Mouse (Mus musculus) lung, postnatal 0 days (tissue): ENCODE measurements at regions not wholly inside any gene's neighbourhood (a gene's known extent, or its start where the extent isn't known, plus 50 kb on each side); places are given as distances from the start of the nearest gene placed in this dataset.

Source experiments
- ATAC-seq: fragments of 200-750 bp; cut with Nextera tagmentation; 2 replicates; pipeline ENCODE4 v1.8.0; 2017; ENCODE audit warnings: moderate library complexity
- DNase-seq: peaks from one replicate; pipeline ENCODE4 v3.0.0-alpha.2; 2016; ENCODE audit warnings: low spot score
- H3K27ac ChIP-seq: fragments of 300-500 bp; sonication (generic); 2 replicates; pipeline ENCODE4 v1.5.1; 2014; ENCODE audit warnings: antibody characterized with exemption, mild to moderate bottlenecking, low read length, mixed read lengths
- H3K27me3 ChIP-seq: fragments of 300-500 bp; sonication (generic); replicated peaks from 2 replicates; pipeline ENCODE4 v1.6.1; 2014; ENCODE audit warnings: low read length, mixed read lengths; ENCODE audit not compliant: insufficient read depth
- H3K36me3 ChIP-seq: fragments of 300-500 bp; sonication (generic); 2 replicates; pipeline ENCODE4 v1.6.1; 2014; ENCODE audit warnings: low read length, mixed read lengths; ENCODE audit not compliant: insufficient read depth
- H3K4me1 ChIP-seq: fragments of 300-500 bp; sonication (generic); 2 replicates; pipeline ENCODE4 v1.6.1; 2014; ENCODE audit warnings: antibody characterized with exemption, low read depth, low read length, mixed read lengths; ENCODE audit not compliant: insufficient read depth
- H3K4me2 ChIP-seq: fragments of 300-500 bp; sonication (generic); replicated peaks from 2 replicates; pipeline ENCODE4 v1.6.1; 2014; ENCODE audit warnings: low read depth, mild to moderate bottlenecking, low read length, moderate library complexity, mixed read lengths
- H3K4me3 ChIP-seq: fragments of 300-500 bp; sonication (generic); 2 replicates; pipeline ENCODE4 v1.5.1; 2014; ENCODE audit warnings: low read depth, low read length
- H3K9ac ChIP-seq: fragments of 300-500 bp; sonication (generic); replicated peaks from 2 replicates; pipeline ENCODE4 v1.6.1; 2014; ENCODE audit warnings: low read depth, mild to moderate bottlenecking
- H3K9me3 ChIP-seq: fragments of 300-500 bp; sonication (generic); 2 replicates; pipeline ENCODE4 v1.6.1; 2016; ENCODE audit warnings: low read length, mixed read lengths
- CTCF ChIP-seq: IDR thresholded peaks from 2 replicates; pipeline ENCODE4 v1.5.1; 2016; ENCODE audit warnings: antibody characterized with exemption, mild to moderate bottlenecking
- EP300 ChIP-seq: IDR thresholded peaks from 2 replicates; pipeline ENCODE4 v1.6.1; 2016; ENCODE audit warnings: antibody characterized with exemption, mild to moderate bottlenecking, control low read depth
- WGBS: fragments of 180-500 bp; shearing (Covaris S2); extraction: QIAGEN DNeasy Blood & Tissue Kit; methylation state at CpG from one replicate; pipeline ENCODE4 v1.1.7; 2014; 5-methylcytosine and 5-hydroxymethylcytosine counted together

DNA sequence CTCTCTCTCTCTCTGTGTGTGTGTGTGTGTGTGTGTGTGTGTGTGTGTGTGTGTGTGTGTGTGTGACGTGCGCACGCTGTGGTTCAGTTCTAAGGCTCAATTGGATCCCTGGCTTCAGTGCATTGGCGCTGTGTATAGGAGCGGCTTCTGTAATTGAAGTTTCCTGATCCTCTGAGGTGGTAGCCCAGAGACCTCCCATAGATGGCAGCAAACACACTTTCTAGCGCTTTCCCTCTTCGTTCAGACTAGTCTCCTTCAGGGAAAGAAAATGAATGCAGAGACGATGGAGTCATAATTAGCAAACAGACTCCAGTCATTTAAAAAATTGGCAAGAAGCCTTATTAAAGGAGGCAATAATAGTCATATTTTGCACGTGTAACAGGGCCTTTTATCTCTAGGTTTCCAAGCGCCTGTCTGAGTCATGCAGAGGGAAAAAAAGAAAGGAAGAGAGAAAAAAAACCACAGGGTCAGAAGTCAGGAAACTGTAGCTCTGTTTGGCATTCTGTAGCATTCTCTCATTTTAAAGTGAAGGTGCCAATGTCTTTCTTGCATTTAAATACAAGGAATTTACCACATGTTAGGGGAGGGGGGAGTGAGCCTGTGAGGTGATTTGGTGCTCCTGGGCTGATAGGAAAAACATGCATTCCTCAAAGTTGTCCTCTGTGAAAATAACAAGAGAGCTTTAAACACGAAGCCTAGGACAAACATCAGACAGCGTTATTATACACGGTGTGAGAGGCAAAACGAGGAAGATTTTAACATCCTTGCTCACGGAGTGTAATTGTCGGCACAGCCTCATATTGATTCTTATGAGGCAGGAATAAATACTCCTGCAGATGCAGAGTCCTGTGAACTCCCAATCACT is 439.4 kb upstream of the Kif2a start:
- Histone ChIP-seq H3K4me2 (peak overlapping the region; percentile 29), H3K27ac (no peak overlapping the region), H3K4me1 (0 out of 2 replicates have a peak, but pooled peaks cover 3% of the 10 kb centered on the region), H3K36me3 (no peaks in the 10 kb centered on the region), H3K27me3 (no peaks in the 10 kb centered on the region), H3K9me3 (no peaks in the 10 kb centered on the region), H3K9ac (no peak overlapping the region), H3K4me3 (no peak overlapping the region)
- TF ChIP-seq CTCF (peak; percentile 87), EP300 (peak; percentile 64)
- DNase-seq (peak; percentile 91), ATAC-seq (peak; percentile 94)
- 13% methylated on average over 16 of the region's 16 CpGs for WGBS

DNA sequence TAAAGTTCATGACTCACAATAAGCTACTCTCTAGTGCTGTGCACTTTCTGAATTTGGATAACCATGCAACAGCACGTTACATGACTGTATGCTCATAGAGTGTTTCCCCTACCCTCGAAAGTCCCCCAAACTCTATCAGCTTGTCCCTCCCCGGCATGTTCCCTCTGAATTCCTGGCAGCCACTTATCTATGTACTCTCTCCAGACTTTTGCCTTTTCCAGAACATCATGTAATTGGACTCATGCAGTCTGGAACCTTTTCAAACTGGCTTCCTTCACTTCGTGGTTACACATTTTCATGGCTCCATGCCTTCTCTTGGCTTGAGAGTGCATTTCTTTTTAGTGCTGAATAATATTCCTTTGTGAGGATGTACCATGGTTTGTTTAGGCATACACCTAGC is 436.8 kb upstream of the Kif2a start:
- 53% methylated on average over 4 of the region's 4 CpGs for WGBS
- no peak; the same call in 1 of the 2 replicates for ATAC-seq

DNA sequence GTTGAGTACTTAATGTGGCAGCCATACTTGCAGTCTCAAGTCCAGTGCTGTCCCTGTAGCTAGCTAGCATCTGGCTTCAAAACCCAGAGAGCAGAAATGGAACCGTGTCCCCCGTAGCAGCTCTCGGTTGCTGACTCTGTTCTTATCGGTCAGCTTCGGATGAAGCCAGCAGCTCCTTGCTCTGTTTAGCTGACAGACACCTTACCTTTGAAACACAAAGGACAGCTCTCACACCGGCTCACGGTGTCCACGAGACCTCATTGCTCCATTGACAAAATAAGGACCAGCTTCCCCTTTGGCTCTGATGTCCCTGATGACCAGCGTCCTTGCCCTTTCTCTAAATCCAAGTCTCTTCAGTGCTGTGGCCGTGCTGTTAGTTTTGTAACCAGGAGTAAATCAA is 435.3 kb upstream of the Kif2a start:
- Histone ChIP-seq H3K36me3 (no peaks in the 10 kb centered on the region), H3K9me3 (no peaks in the 10 kb centered on the region), H3K4me3 (no peak overlapping the region), H3K27ac (no peak overlapping the region), H3K27me3 (no peaks in the 10 kb centered on the region), H3K4me2 (no peak overlapping the region), H3K4me1 (0 out of 2 replicates have a peak, but pooled peaks cover 3% of the 10 kb centered on the region), H3K9ac (no peak overlapping the region)
- 74% methylated on average over 10 of the region's 10 CpGs for WGBS
- TF ChIP-seq EP300 = no peak
- no peak for TF ChIP-seq CTCF
- DNase-seq (no peak), ATAC-seq (no peak)

More for the DNA sequence above, 436.8 kb upstream of the Kif2a start:
- Histone ChIP-seq H3K27me3 (no peaks in the 10 kb centered on the region), H3K4me3 (no peak overlapping the region), H3K4me1 (0 out of 2 replicates have a peak, but pooled peaks cover 3% of the 10 kb centered on the region), H3K9ac (no peak overlapping the region), H3K9me3 (no peaks in the 10 kb centered on the region), H3K36me3 (no peaks in the 10 kb centered on the region), H3K27ac (no peak overlapping the region), H3K4me2 (no peak overlapping the region)
- TF ChIP-seq EP300 (no peak), CTCF (no peak)
- DNase-seq = no peak

DNA sequence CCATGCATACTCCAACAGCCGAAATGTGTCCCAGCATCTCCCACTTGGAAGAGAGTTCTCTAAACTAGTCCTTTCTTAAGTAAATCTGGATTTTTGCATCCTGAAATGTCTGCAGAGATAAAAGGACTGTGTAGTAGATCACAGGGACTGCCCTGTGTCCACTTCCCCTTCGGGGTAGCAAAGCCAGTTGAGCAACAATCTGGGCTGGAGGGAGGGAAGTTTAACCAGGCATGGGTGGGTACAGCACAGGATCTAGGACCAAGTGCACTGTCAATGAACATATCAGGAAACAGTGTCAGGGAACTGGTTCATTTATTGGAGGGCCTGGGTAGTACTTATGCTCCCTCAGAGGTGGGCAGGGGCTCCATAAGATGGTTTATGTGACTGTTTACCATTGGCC is 434.5 kb upstream of the Kif2a start:
- TF ChIP-seq CTCF (no peak), EP300 (no peak)
- Histone ChIP-seq H3K27me3 (no peaks in the 10 kb centered on the region), H3K27ac (no peak overlapping the region), H3K9me3 (no peaks in the 10 kb centered on the region), H3K36me3 (no peaks in the 10 kb centered on the region), H3K4me2 (no peak overlapping the region), H3K4me3 (no peak overlapping the region), H3K4me1 (0 out of 2 replicates have a peak, but pooled peaks cover 1% of the 10 kb centered on the region), H3K9ac (no peak overlapping the region)
- WGBS = 50% methylated on average over 2 of the region's 2 CpGs
- ATAC-seq = no peak
- no peak for DNase-seq

DNA sequence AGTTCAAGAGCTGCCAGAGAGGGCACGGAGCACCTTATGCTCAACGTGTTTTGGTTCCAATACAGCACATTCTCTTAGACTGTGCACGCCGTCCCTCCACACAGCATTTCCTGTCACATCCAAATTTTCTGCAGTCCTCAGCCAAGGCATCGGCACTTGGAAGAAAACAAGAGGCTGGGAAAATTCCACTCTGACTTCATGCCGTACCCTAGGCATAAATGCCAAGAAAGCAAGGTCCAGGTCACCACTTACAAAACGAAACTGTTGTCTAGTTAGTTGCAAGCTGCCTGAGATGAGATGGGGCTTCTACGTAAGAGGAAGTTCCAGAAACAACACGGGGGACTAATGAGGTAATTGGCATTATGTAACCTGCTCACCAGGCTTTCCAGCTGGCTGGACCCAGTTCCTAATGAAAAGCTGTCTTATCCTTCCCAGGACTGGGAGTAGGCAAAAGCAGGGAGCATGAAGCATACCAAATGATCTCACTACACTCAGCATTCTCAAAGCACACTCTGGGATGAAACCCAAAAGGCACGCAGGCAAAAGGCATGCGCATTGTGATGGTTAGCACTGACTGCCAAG is 427.8 kb upstream of the Kif2a start:
- DNase-seq (peak; percentile 32), ATAC-seq (peak; percentile 53)
- Histone ChIP-seq H3K9me3 (no peaks in the 10 kb centered on the region), H3K9ac (no peak overlapping the region), H3K36me3 (no peaks in the 10 kb centered on the region), H3K27me3 (no peaks in the 10 kb centered on the region), H3K4me2 (peak overlapping the region; percentile 32), H3K4me3 (no peak overlapping the region), H3K4me1 (no peaks in the 10 kb centered on the region), H3K27ac (no peak overlapping the region)
- TF ChIP-seq CTCF = no peak
- TF ChIP-seq EP300 = no peak
- WGBS = 58% methylated on average over 11 of the region's 11 CpGs

DNA sequence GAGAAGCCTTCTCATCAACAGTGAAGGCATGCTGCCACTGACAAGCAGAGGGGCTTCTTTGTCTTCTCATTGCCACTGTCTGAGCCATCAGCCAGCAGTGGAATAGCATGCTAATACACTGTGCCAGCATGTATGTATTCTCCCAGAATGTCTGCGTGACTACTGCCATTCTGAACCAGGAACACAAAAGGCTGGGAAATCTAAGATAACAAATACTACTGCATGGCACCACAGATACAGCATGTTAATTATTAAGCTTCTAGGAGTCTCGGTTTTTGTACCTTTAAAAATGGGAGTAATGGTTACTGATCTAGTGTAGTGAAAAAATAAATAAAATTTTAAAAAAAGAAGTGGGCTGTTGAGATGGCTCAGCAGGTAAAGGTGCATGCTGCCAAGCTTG is 425.9 kb upstream of the Kif2a start:
- H3K9ac ChIP-seq = no peak overlapping the region
- ATAC-seq = no peak
- H3K9me3 ChIP-seq = no peaks in the 10 kb centered on the region
- H3K27ac ChIP-seq = no peak overlapping the region
- H3K4me3 ChIP-seq = no peak overlapping the region
- no peaks in the 10 kb centered on the region for H3K4me1 ChIP-seq
- H3K36me3 ChIP-seq = no peaks in the 10 kb centered on the region
- no peak for TF ChIP-seq CTCF
- TF ChIP-seq EP300 = no peak
- no peak overlapping the region for H3K4me2 ChIP-seq
- WGBS = 53% methylated on average over 2 of the region's 2 CpGs
- no peaks in the 10 kb centered on the region for H3K27me3 ChIP-seq
- DNase-seq = no peak
